10 mouse cellular contexts compared by ENCODE assay signal in genomic region chr4:59315553-59316405, GRCm38 (mm10).
A peak's percentile ranks its signal among the peaks of the same experiment; 100 is the strongest.
DNase-seq lines count a peak whose midpoint lies in the region; ATAC-seq lines count a peak whose summit lies in the region.
"Had no signal": no experiment of that assay in that cellular context is flagged by ENCODE, and none has a peak within 500 bp of the region (broad histone marks: within the 10 kb centered on the region; RNA-seq: fewer than 3 reads in every experiment).

No protein-coding gene starts in this region.

- H3K36me3 ChIP-seq in hindbrain, embryonic 10.5 days, result no peaks in the 10 kb centered on the region
- H3K36me3 ChIP-seq in hindbrain, embryonic 13.5 days, result no peaks in the 10 kb centered on the region
- no peaks in the 10 kb centered on the region for H3K36me3 ChIP-seq in neural tube, embryonic 15.5 days
- no peaks in the 10 kb centered on the region for H3K36me3 ChIP-seq in embryonic facial prominence, embryonic 15.5 days

- peak; percentile 45 for DNase-seq in hindbrain, embryonic 10.5 days (ENCODE audit: low spot score)
- peak; percentile 42 for DNase-seq in neural tube, embryonic 10.5 days (ENCODE audit: extremely low spot score, low spot score)
- peak; percentile 37 for DNase-seq in yolk sac, embryonic 10.5 days (ENCODE audit: low spot score)
- no peak for DNase-seq in layer of hippocampus, adult 9-10 months (ENCODE audit: low spot score)
- DNase-seq in cerebellum, adult 11 months, result no peak
- DNase-seq: adrenal gland, adult 2 months; cerebellum, adult 2 months had no signal

- no peak overlapping the region for H3K4me2 ChIP-seq in hindbrain, embryonic 13.5 days
- H3K4me2 ChIP-seq in neural tube, embryonic 15.5 days, result no peak overlapping the region
- 0 out of 2 replicates have a peak overlapping the region, but pooled peaks have one; percentile 8 for H3K4me2 ChIP-seq in embryonic facial prominence, embryonic 15.5 days (replicated peaks)

- no peaks in the 10 kb centered on the region for H3K27me3 ChIP-seq in hindbrain, embryonic 10.5 days (ENCODE audit: insufficient read depth, poor library complexity, severe bottlenecking)
- H3K27me3 ChIP-seq in hindbrain, embryonic 13.5 days, result no peaks in the 10 kb centered on the region
- no peaks in the 10 kb centered on the region for H3K27me3 ChIP-seq in neural tube, embryonic 15.5 days (replicated peaks)
- H3K27me3 ChIP-seq in embryonic facial prominence, embryonic 15.5 days, result no peaks in the 10 kb centered on the region

- 62% methylated on average over 15 of the region's 15 CpGs for WGBS in hindbrain, embryonic 10.5 days
- WGBS in hindbrain, embryonic 13.5 days, result 62% methylated on average over 15 of the region's 15 CpGs
- WGBS in neural tube, embryonic 15.5 days, result 77% methylated on average over 15 of the region's 15 CpGs
- 38% methylated on average over 15 of the region's 15 CpGs for WGBS in embryonic facial prominence, embryonic 15.5 days

- no peak overlapping the region for H3K4me3 ChIP-seq in hindbrain, embryonic 10.5 days
- H3K4me3 ChIP-seq in hindbrain, embryonic 13.5 days, result no peak overlapping the region
- H3K4me3 ChIP-seq in neural tube, embryonic 15.5 days (replicated peaks), result no peak overlapping the region
- H3K4me3 ChIP-seq in embryonic facial prominence, embryonic 15.5 days (replicated peaks), result no peak overlapping the region

- H3K9me3 ChIP-seq in hindbrain, embryonic 10.5 days, result no peaks in the 10 kb centered on the region
- H3K9me3 ChIP-seq in hindbrain, embryonic 13.5 days, result peaks cover 3% of the 10 kb centered on the region; the same call in 1 of the 2 replicates
- H3K9me3 ChIP-seq in neural tube, embryonic 15.5 days (replicated peaks), result no peaks in the 10 kb centered on the region
- H3K9me3 ChIP-seq in embryonic facial prominence, embryonic 15.5 days (replicated peaks), result no peaks in the 10 kb centered on the region

- no peak for ATAC-seq in hindbrain, embryonic 13.5 days (ENCODE audit: low FRiP score)
- ATAC-seq in neural tube, embryonic 15.5 days (ENCODE audit: low FRiP score), result no peak
- peak; percentile 82 for ATAC-seq in embryonic facial prominence, embryonic 15.5 days (ENCODE audit: insufficient number of reproducible peaks, low FRiP score, low TSS enrichment, low read depth)

- H3K4me1 ChIP-seq in hindbrain, embryonic 10.5 days (replicated peaks), result peaks cover 14% of the 10 kb centered on the region
- 0 out of 2 replicates have a peak, but pooled peaks cover 5% of the 10 kb centered on the region for H3K4me1 ChIP-seq in hindbrain, embryonic 13.5 days (replicated peaks)
- no peaks in the 10 kb centered on the region for H3K4me1 ChIP-seq in neural tube, embryonic 15.5 days
- H3K4me1 ChIP-seq in embryonic facial prominence, embryonic 15.5 days, result peaks cover 8% of the 10 kb centered on the region; the same call in 1 of the 2 replicates

- H3K27ac ChIP-seq in hindbrain, embryonic 10.5 days, result peak overlapping the region; percentile 72
- H3K27ac ChIP-seq in hindbrain, embryonic 13.5 days, result no peak overlapping the region
- no peak overlapping the region for H3K27ac ChIP-seq in neural tube, embryonic 15.5 days (replicated peaks)
- H3K27ac ChIP-seq in embryonic facial prominence, embryonic 15.5 days (replicated peaks), result peak overlapping the region; percentile 44; the same call in 1 of the 2 replicates

- no peak overlapping the region for H3K9ac ChIP-seq in hindbrain, embryonic 13.5 days
- no peak overlapping the region for H3K9ac ChIP-seq in neural tube, embryonic 15.5 days (replicated peaks)
- no peak overlapping the region for H3K9ac ChIP-seq in embryonic facial prominence, embryonic 15.5 days

Comparison
In these comparisons a context has a peak if more than half of its experiments do, and no peak if none do; other contexts are left out.
1. H3K27ac ChIP-seq: peak in hindbrain, embryonic 10.5 days (single experiment) and embryonic facial prominence, embryonic 15.5 days (single experiment); none in hindbrain, embryonic 13.5 days (single experiment) and neural tube, embryonic 15.5 days (single experiment).
2. DNase-seq: peak in hindbrain, embryonic 10.5 days (single experiment), neural tube, embryonic 10.5 days (single experiment) and yolk sac, embryonic 10.5 days (single experiment); none in layer of hippocampus, adult 9-10 months (single experiment) and cerebellum, adult 11 months (single experiment).